Mouse (Mus musculus) cortical plate, adult 2 months (tissue): ENCODE results near the gene Thnsl2.

Source experiments
- CTCF ChIP-seq: fragments of 200-500 bp; IDR thresholded peaks from 2 replicates; pipeline ENCODE4 v1.5.1; 2011; ENCODE audit warnings: mild to moderate bottlenecking, control low read depth, low read length; ENCODE audit not compliant: insufficient read depth; ENCODE audit errors: extremely low read depth
- POLR2A ChIP-seq: fragments of 200-500 bp; IDR thresholded peaks from 2 replicates; pipeline ENCODE4 v1.6.1; 2011; ENCODE audit warnings: mild to moderate bottlenecking, low read length, control low read depth; ENCODE audit not compliant: insufficient read depth; ENCODE audit errors: extremely low read depth

GRCm38 (mm10) chr6:71130269-71130668 lies 14.0 kb downstream of the Thnsl2 start:
- no peak for TF ChIP-seq POLR2A
- TF ChIP-seq CTCF, result no peak
